Mouse (Mus musculus): ENCODE data around the gene Fam120b.

The Fam120b gene

GRCm38 (mm10) chr17:15429451-15429850 lies 33.4 kb downstream of the Fam120b start:
- in situ Hi-C loops (cut with MboI, MseI), result loop anchor here in 1 of 2 experiments (25.0 kb wide), 1 partner anchor 1158 kb away; no protein-coding TSS in a partner anchor

- in situ Hi-C loops (cut with MboI, MseI), result loop anchor here in 1 of 2 experiments (25.0 kb wide), 1 partner anchor 1157 kb away; no protein-coding TSS in a partner anchor
Measured at GRCm38 (mm10) chr17:15429937-15430336, 33.9 kb downstream of the Fam120b start.

GRCm38 (mm10) chr17:15431021-15431514 lies 35.1 kb downstream of the Fam120b start:
- in situ Hi-C loops (cut with MboI, MseI), result loop anchor here in 1 of 2 experiments (25.0 kb wide), 1 partner anchor 1156 kb away; no protein-coding TSS in a partner anchor

DNA sequence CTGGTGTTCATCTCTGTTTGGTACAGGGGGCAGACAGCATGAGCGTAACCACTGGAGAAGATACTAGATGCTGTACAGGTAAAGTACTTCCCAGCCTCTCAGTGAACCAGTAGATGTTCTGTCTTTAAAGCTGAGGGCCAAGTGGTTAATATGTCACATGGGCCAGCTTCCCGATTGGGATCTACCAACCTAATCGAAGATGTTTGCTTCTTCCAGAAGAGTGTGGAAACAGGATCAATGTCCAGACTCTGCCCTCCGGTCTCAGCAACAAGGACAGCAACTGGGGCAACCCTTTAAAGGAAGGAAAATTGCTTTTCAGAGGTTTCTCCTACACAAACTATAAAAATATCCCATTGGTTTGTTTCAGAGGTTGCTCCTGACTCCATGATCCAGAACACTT lies 35.5 kb downstream of the Fam120b start:
- in situ Hi-C loops (cut with MboI, MseI), result loop anchor here in 1 of 2 experiments (25.0 kb wide), 1 partner anchor 1156 kb away; no protein-coding TSS in a partner anchor

DNA sequence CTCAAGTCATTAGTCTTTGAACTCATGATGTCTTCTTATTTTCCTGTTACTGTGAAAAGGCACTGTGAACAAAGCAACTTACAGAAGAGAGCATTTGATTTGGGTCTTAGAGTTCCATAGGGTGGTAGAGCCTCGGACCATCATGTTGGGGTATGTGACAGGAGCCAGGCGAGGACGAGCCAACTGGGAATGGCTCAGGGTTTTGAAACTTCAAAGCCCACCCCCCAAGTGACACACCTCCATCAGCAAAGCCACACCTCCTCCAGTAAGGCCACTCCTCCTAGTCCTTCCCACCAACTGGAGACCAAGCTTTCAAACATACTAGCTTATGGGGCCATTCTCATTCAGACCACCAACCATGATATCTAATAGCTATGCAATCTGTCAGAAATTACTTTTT lies 36.0 kb downstream of the Fam120b start:
- in situ Hi-C loops (cut with MboI, MseI), result loop anchor here in 1 of 2 experiments (25.0 kb wide), 1 partner anchor 1155 kb away; no protein-coding TSS in a partner anchor

- in situ Hi-C loops (cut with MboI, MseI), result loop anchor here in 1 of 2 experiments (25.0 kb wide), 1 partner anchor 1153 kb away; no protein-coding TSS in a partner anchor
Measured at GRCm38 (mm10) chr17:15434748-15435147, 38.7 kb downstream of the Fam120b start.

GRCm38 (mm10) chr17:15440067-15440462 lies 44.1 kb downstream of the Fam120b start:
- in situ Hi-C loops (cut with MboI, MseI), result loop anchor here in 1 of 2 experiments (25.0 kb wide), 1 partner anchor 1147 kb away; no protein-coding TSS in a partner anchor

DNA sequence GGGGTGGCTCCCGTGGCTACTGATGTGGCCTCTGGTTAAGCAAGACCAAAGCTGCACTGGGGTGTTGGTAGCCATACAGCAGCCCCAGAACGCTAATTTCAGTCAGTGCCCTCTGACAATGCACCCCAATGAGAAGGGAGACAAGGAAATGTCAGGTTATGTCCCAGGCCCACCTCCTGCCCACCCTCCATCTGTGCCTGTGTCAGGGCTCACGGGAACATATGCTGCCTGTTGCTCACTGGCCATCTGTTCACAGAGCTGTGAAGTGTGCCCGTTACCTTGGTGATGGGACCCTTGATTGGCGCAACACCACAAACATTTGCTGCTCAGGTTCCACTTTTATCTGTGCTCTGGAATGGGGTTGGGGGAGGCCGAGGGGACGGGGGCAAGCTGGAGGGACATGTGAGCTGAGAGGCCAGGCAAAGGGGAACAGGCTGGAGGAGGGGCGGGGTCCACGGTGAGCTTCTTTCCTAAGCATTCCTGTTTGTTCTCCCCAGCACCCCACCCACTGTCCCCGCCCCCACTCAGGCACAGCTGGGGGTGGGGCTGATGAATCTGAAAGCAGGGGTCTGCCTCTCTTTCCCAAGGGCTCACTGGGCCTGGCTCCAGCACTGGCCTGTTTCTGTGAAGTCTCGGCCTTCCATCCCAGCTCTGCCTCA lies 44.6 kb downstream of the Fam120b start:
- in situ Hi-C loops (cut with MboI, MseI), result loop anchor here in 1 of 2 experiments (25.0 kb wide), 1 partner anchor 1147 kb away; no protein-coding TSS in a partner anchor

DNA sequence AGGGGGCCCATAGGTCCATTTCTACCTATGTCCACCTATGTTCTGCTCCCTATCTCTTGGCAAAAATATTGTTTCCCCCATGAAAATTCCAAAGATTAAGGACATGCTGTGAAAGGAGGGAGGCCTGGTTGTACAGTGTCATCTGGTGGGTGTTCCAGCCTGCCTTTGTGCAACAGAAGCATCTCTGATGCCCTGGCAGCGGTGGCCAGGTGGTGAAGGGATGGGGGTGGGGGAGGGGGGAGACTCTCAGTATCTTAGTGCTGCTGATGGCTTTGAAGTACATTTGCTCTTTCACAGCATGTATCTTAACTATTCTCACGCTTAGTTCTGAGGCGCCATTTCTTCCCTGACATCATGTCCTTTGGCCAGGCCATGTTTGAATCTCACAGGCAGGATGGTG lies 49.4 kb downstream of the Fam120b start:
- in situ Hi-C loops (cut with MboI, MseI), result loop anchor here in 1 of 2 experiments (25.0 kb wide), 1 partner anchor 1142 kb away; no protein-coding TSS in a partner anchor

GRCm38 (mm10) chr17:15447831-15448230 lies 51.8 kb downstream of the Fam120b start:
- in situ Hi-C loops (cut with MboI, MseI), result loop anchor here in 1 of 2 experiments (25.0 kb wide), 1 partner anchor 1139 kb away; no protein-coding TSS in a partner anchor

DNA sequence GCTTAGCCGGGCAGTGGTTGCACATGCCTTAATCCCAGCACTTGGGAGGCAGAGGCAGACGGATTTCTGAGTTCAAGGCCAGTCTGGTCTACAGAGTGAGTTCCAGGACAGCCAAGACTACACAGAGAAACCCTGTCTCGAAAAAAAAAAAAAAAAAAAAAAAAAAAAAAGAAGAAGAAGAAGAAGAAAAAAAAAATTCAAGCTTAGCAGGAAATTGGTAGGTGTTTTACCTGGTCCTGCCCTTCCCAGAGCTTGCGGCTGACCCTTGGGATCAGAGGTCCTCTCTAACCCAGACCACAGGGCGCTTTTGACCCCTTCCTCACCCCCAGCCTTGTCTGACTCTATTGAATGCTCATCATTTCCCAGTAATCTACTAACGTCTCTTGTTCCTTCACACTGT lies 53.1 kb downstream of the Fam120b start:
- in situ Hi-C loops (cut with MboI, MseI), result loop anchor here in 1 of 2 experiments (25.0 kb wide), 1 partner anchor 1138 kb away; no protein-coding TSS in a partner anchor

DNA sequence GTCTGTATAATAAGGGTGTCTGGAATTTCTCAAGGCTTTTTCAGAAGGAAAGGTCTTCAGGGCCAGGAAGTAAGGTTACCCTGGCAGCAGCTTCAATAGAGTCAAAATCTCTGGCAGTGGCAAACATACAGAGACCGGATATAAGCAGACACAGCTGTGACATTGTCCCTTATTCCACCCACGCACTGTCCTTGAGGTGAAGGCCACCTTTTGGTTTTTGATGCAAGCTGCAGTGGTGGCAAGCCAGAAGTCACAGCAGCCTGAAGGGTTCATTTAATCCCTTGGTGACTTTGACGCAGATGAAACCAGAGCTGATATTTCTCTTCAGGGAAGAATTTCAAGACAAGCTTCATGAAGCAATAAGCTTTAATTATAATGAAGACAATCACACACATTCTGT lies 53.6 kb downstream of the Fam120b start:
- in situ Hi-C loops (cut with MboI, MseI), result loop anchor here in 1 of 2 experiments (25.0 kb wide), 1 partner anchor 1138 kb away; no protein-coding TSS in a partner anchor

- in situ Hi-C loops (cut with MboI, MseI), result loop anchor here in 1 of 2 experiments (5.0 kb wide), 1 partner anchor 723 kb away; no protein-coding TSS in a partner anchor
Measured at GRCm38 (mm10) chr17:15455203-15455602, 59.2 kb downstream of the Fam120b start.

GRCm38 (mm10) chr17:15456595-15456994 lies 60.6 kb downstream of the Fam120b start:
- in situ Hi-C loops (cut with MboI, MseI), result loop anchor here in 1 of 2 experiments (5.0 kb wide), 1 partner anchor 724 kb away; no protein-coding TSS in a partner anchor

GRCm38 (mm10) chr17:15459761-15460160 lies 63.8 kb downstream of the Fam120b start:
- in situ Hi-C loops (cut with MboI, MseI), result loop anchor here in 1 of 2 experiments (5.0 kb wide), 2 partner anchors 102 to 727 kb away; no protein-coding TSS in a partner anchor

DNA sequence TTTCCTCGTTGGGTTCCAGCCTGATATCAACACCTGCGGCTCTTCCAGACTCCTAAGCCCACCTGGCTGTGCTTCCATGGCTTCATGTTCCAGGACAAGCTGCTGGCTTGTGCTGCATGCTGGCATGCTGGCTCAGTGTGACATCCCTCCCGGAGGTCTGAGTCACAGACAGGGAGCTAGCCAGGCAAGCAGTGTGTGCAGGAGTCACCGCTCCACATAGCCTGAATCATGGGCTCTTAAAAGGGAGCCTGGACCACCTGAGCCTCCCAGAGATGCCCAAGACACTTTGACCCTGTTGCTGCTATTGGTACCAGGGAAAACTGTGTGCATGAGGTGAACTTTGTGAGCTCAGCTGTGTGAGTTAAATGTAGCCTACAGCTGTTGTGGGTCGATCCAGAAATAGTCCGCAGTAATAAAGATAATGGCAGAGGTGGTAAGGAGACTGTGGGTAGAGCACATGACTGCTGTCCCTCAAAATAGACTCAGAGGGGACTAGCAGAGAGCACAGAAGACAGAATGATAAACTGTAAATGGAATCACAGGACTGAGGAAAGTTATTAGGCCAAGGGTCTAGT lies 66.0 kb downstream of the Fam120b start:
- in situ Hi-C loops (cut with MboI, MseI), result loop anchor here in 1 of 2 experiments (5.0 kb wide), 1 partner anchor 105 kb away; no protein-coding TSS in a partner anchor

- in situ Hi-C loops (cut with MboI, MseI), result loop anchor here in 1 of 2 experiments (5.0 kb wide), 1 partner anchor 400 kb away; no protein-coding TSS in a partner anchor
Measured at GRCm38 (mm10) chr17:15467669-15468068, 71.7 kb downstream of the Fam120b start.

- in situ Hi-C loops (cut with MboI, MseI), result loop anchor here in 1 of 2 experiments (5.0 kb wide), 1 partner anchor 405 kb away; no protein-coding TSS in a partner anchor
Measured at GRCm38 (mm10) chr17:15472671-15473070, 76.7 kb downstream of the Fam120b start.

All from T-helper 17 cell (primary cell).